Mouse (Mus musculus) midbrain, embryonic 12.5 days (tissue): ENCODE results near the gene Slc25a14. TPM values are rescaled to one million over a fixed set of nuclear protein-coding genes. Genes with fewer than 3 reads are reported as not detected.

Experiments
- ATAC-seq: fragments of 200-750 bp; cut with Nextera tagmentation; 2 replicates; pipeline ENCODE4 v1.8.0; 2017; ENCODE audit warnings: low read depth, moderate TSS enrichment, moderate library complexity; ENCODE audit not compliant: low FRiP score
- H3K27ac ChIP-seq: fragments of 300-500 bp; sonication (generic); replicated peaks from 2 replicates; pipeline ENCODE4 v1.5.1; 2016; ENCODE audit warnings: mild to moderate bottlenecking
- H3K27me3 ChIP-seq: fragments of 300-500 bp; sonication (generic); 2 replicates; pipeline ENCODE4 v1.6.1; 2016; ENCODE audit warnings: mild to moderate bottlenecking
- H3K36me3 ChIP-seq: fragments of 300-500 bp; sonication (generic); 2 replicates; pipeline ENCODE4 v1.6.1; 2016
- H3K4me1 ChIP-seq: fragments of 300-500 bp; sonication (generic); 2 replicates; pipeline ENCODE4 v1.6.1; 2016
- H3K4me2 ChIP-seq: fragments of 300-500 bp; sonication (generic); replicated peaks from 2 replicates; pipeline ENCODE4 v1.6.1; 2016; ENCODE audit warnings: mild to moderate bottlenecking, moderate library complexity
- H3K4me3 ChIP-seq: fragments of 300-500 bp; sonication (generic); 2 replicates; pipeline ENCODE4 v1.5.1; 2016; ENCODE audit warnings: mild to moderate bottlenecking
- H3K9ac ChIP-seq: fragments of 300-500 bp; sonication (generic); replicated peaks from 2 replicates; pipeline ENCODE4 v1.6.1; 2016; ENCODE audit warnings: mild to moderate bottlenecking, moderate library complexity
- H3K9me3 ChIP-seq: fragments of 300-500 bp; sonication (generic); 2 replicates; pipeline ENCODE4 v1.6.1; 2016; ENCODE audit warnings: mild to moderate bottlenecking
- WGBS: fragments of 180-500 bp; shearing (Covaris S2); methylation state at CpG from one replicate; pipeline ENCODE4 v1.1.7; 2016; 5-methylcytosine and 5-hydroxymethylcytosine counted together
- microRNA-seq: library from miRNA; unstranded; fragments of <30 nt; microRNA quantifications from one replicate; pipeline ENCODE4, GENCODE M21; 2017
- polyA plus RNA-seq: library from polyadenylated mRNA; unstranded; fragments of >200 nt; fragmentation: Nextera tagmentation; extraction: Ambion mirVana; gene quantifications from 2 replicates; pipeline ENCODE4 v1.2.1, GENCODE M21; 2016

Gene Slc25a14
- polyA plus RNA-seq, 1 experiment from 2014 or later, result 30.2 TPM

DNA sequence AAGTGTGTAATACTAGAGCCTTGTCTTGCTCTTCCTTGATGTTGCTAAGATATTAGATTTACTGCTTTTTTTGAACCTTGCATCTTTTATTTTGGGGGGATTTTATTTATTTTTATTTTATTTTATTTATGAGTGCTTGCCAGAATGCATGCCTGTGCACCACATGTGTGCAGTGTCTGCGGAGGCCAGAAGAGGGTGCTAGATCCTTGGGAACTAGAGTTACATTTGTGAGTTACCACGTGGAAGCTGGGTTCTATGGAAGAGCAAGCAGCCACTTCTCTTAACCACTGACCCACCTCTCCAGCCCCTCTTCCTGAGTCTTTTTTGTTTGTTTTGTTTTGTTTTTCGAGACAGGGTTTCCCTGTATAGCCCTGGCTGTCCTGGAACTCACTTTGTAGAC is 46.4 kb downstream of the Slc25a14 start:
- H3K4me3 ChIP-seq, result no peak overlapping the region
- H3K4me2 ChIP-seq, result no peak overlapping the region
- H3K36me3 ChIP-seq, result no peaks in the 10 kb centered on the region
- WGBS, result 69% methylated on average over 3 of the region's 3 CpGs
- no peak overlapping the region for H3K27ac ChIP-seq
- no peaks in the 10 kb centered on the region for H3K9me3 ChIP-seq
- no peak overlapping the region for H3K9ac ChIP-seq
- no peaks in the 10 kb centered on the region for H3K27me3 ChIP-seq
- ATAC-seq, result no peak
- H3K4me1 ChIP-seq, result no peaks in the 10 kb centered on the region

DNA sequence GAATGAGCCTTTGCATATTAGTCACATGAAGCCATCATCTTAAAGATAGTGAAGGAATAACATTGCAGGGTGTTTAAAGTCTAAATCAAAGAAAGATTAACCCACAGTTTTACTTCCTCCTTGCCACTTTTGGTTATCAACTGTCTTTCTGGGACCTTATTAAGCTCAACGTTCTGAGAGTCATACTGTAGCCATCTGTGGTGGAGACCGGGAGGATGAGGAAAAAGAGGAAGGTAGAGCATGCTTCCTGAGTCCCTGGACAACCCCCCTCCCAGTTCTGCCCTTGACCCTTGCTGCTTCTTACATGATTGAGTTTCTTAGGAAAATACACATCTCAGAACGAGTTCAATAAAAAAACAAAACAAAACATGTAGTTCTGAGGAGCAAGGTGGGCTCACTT is 48.5 kb downstream of the Slc25a14 start:
- Histone ChIP-seq H3K4me2 (no peak overlapping the region), H3K27me3 (no peaks in the 10 kb centered on the region), H3K4me1 (no peaks in the 10 kb centered on the region), H3K9me3 (no peaks in the 10 kb centered on the region), H3K36me3 (no peaks in the 10 kb centered on the region), H3K9ac (no peak overlapping the region), H3K4me3 (no peak overlapping the region), H3K27ac (no peak overlapping the region)
- WGBS, result 80% methylated on average over 3 of the region's 3 CpGs
- ATAC-seq, result no peak

DNA sequence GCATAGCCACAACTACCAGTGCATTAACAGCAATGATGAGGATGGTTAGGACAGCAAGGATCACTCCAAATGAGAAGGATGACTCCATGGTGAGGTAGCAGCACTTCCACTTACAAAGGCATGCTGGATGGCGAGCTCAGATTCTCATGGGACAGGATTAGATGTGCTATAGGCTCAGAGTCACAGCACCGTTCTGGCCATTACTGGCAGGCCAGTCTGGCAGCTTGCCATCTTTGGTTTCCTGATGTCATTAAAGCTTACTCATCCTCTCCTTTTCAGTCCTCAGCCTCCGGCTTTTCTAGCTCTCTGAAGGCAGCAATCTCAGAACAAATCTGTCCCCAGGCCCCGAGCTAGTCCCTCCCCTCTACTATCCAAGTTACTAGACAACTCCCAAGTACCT is 51.0 kb downstream of the Slc25a14 start, which contains the start of gene Gpr119:
Gene Gpr119 (minus strand): TSS at position 308 of the 400 bp plus-strand sequence.
- no peak for ATAC-seq
- Histone ChIP-seq H3K4me3 (no peak within 1 kb of the TSS), H3K9me3 (no peaks in the 10 kb centered on the region), H3K36me3 (no peaks in the 10 kb centered on the region), H3K27ac (no peak within 1 kb of the TSS), H3K27me3 (no peaks in the 10 kb centered on the region), H3K4me1 (no peaks in the 10 kb centered on the region), H3K9ac (no peak within 1 kb of the TSS), H3K4me2 (no peak within 1 kb of the TSS)
- 81% methylated on average over 4 of the region's 4 CpGs for WGBS

DNA sequence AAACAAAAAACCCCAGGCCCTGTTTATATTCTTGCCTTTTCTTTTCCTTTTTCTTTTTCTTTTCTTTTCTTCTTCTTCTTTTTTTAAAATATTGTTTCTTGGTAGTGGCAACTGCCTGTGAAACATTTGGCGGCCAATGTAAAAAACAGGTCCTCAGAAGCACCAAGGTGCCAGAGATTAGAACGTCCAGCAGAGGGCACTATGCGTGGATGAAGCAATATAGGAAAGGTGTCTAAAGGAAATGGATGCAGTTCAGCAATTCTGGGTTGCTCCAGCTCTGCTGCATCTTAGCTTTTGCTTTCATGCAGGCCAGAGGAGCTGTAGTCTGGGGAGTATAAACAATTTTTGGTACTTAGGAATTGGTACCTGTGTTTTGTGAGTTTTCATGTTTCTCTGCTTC is 60.2 kb downstream of the Slc25a14 start:
- H3K27ac ChIP-seq, result no peak overlapping the region
- H3K27me3 ChIP-seq, result no peaks in the 10 kb centered on the region
- H3K4me2 ChIP-seq, result no peak overlapping the region
- no peak overlapping the region for H3K4me3 ChIP-seq
- no peaks in the 10 kb centered on the region for H3K4me1 ChIP-seq
- no peak overlapping the region for H3K9ac ChIP-seq
- no peaks in the 10 kb centered on the region for H3K36me3 ChIP-seq
- no peak for ATAC-seq
- H3K9me3 ChIP-seq, result no peaks in the 10 kb centered on the region
- WGBS, result 23% methylated on average over 3 of the region's 3 CpGs

DNA sequence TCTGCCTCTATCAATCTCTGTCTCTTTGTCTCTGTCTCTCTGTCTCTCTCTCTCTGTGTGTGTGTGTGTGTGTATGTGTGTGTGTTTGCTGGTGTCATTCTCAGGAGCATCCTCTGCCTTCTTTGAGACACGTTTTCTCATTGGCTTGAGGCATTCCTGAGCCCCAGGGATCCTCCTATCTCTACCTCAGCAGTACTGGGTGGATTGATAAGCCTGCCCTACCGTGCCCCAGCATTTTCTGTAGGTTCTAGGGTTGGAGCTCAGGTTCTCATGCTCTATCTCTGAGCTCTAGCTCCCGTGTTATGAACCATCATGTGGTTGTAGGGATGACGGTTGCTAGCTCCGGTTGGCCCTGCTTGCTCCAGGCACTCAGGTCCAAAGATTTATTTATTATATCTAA is 60.6 kb downstream of the Slc25a14 start:
- Histone ChIP-seq H3K4me1 (no peaks in the 10 kb centered on the region), H3K27ac (no peak overlapping the region), H3K36me3 (no peaks in the 10 kb centered on the region), H3K27me3 (no peaks in the 10 kb centered on the region), H3K9me3 (no peaks in the 10 kb centered on the region), H3K9ac (no peak overlapping the region), H3K4me2 (no peak overlapping the region), H3K4me3 (no peak overlapping the region)
- ATAC-seq, result no peak
- 71% methylated on average over 5 of the region's 5 CpGs for WGBS

DNA sequence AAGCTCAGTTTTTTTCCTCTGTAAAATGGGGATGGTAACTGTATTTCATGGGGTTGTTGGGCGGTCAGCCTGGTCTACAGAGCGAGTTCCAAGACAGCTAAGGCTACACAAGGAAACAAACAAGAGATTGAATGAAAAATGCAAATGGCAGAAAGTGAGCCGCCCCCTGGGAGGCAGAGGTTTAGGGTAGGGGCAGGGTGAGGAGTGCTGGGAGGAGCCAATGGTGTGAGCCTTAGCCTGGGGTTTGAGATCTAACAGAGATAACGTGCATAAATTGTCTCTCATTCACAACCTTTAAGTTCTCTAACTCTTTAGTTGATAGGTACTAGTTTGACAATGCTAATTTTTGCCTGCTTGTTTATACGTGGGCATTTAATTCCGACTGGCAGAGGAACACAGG is 71.2 kb downstream of the Slc25a14 start:
- peaks cover 7% of the 10 kb centered on the region for H3K4me1 ChIP-seq
- H3K9ac ChIP-seq, result 0 out of 2 replicates have a peak overlapping the region, but pooled peaks have one; percentile 34
- H3K4me2 ChIP-seq, result peak overlapping the region; percentile 43
- no peaks in the 10 kb centered on the region for H3K27me3 ChIP-seq
- peak overlapping the region; percentile 58 for H3K4me3 ChIP-seq
- peaks cover 4% of the 10 kb centered on the region; the same call in 1 of the 2 replicates for H3K36me3 ChIP-seq
- H3K9me3 ChIP-seq, result no peaks in the 10 kb centered on the region
- WGBS, result 18% methylated on average over 6 of the region's 6 CpGs
- H3K27ac ChIP-seq, result no peak overlapping the region
- peak; percentile 92 for ATAC-seq

DNA sequence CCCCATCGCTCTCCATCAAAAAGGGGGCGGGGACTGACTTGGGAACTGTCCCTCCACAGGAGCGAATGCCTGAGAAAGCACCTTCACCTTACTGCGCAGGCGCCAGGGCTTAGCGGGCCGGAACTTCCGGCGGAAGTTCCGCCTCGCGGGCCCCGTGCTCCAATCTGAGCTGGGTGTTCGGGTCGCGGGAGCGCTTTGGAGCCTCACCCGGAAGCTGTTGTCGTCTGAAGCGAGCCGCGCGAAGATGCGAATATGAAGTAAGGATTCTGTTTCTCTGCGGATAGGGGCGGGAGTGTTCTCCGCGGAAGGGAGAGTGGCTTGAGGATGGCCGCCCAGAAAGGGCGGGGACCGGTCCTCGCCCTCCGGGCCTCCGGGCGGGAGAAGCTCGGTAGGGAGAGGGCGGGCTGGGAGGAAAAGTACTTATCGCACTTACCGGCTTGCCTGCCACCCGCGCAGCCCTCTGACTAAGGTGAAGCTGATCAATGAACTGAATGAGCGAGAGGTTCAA is 71.7 kb downstream of the Slc25a14 start, which contains the start of gene Rbmx2:
Gene Rbmx2 (plus strand): TSS at position 141 of the 508 bp plus-strand sequence.
- Histone ChIP-seq H3K27ac (no peak within 1 kb of the TSS), H3K9ac (peak within 1 kb of the TSS; percentile 59), H3K36me3 (peaks cover 4% of the 10 kb centered on the region; the same call in 1 of the 2 replicates), H3K27me3 (no peaks in the 10 kb centered on the region), H3K4me1 (peaks cover 7% of the 10 kb centered on the region), H3K4me2 (peak within 1 kb of the TSS; percentile 55), H3K4me3 (peak within 1 kb of the TSS; percentile 58), H3K9me3 (no peaks in the 10 kb centered on the region)
- 18% methylated on average over 40 of the region's 42 CpGs for WGBS
- peak; percentile 96 for ATAC-seq

DNA sequence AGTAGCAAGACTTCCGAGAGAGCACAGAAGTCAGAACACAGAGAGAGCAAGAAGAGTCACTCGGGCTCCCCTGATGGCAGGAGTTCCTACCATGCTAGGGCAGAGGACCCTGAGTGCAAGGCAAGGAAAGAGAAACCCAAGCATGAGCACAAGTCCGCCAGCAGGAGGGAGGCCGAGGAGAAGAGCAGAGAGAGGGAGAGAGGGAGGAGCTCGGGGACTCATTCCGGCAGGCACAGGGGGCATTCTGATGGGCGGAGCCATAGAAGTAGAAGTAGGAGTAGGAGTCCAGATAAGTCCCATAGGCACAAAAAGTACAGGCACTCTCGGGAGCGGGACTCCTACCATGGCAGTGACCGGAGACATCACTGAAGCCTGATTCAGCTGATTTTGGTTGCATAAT is 86.5 kb downstream of the Slc25a14 start:
- H3K4me2 ChIP-seq, result no peak overlapping the region
- no peak for ATAC-seq
- no peak overlapping the region for H3K4me3 ChIP-seq
- H3K9ac ChIP-seq, result no peak overlapping the region
- peaks cover 9% of the 10 kb centered on the region for H3K36me3 ChIP-seq
- no peaks in the 10 kb centered on the region for H3K9me3 ChIP-seq
- H3K4me1 ChIP-seq, result no peaks in the 10 kb centered on the region
- H3K27me3 ChIP-seq, result no peaks in the 10 kb centered on the region
- 87% methylated on average over 10 of the region's 10 CpGs for WGBS
- no peak overlapping the region for H3K27ac ChIP-seq

Small RNA genes lying within 50 kb of the gene (microRNA-seq; reads per million reads assigned to microRNA genes)
- not detected for gene Gm27828

Other genes with a start within 250 kb of the Slc25a14 start
- gene Elf4, start 160.3 kb upstream of the Slc25a14 start, polyA plus RNA-seq, result 1.6 and 1.8 TPM in 2 replicates
- 61.8 and 63.2 TPM in 2 replicates for gene Aifm1, start 109.8 kb upstream of the Slc25a14 start, polyA plus RNA-seq
- gene Rab33a, start 104.1 kb upstream of the Slc25a14 start, polyA plus RNA-seq, result 39.2 and 45.0 TPM in 2 replicates
- gene Zfp280c, start 28.9 kb upstream of the Slc25a14 start, polyA plus RNA-seq, result 18.3 and 21.0 TPM in 2 replicates
- gene Gpr119, start 51.1 kb downstream of the Slc25a14 start, polyA plus RNA-seq, result not detected in 2 replicates
- 23.7 and 26.7 TPM in 2 replicates for gene Rbmx2, start 71.6 kb downstream of the Slc25a14 start, polyA plus RNA-seq